Mouse (Mus musculus): ENCODE results near the gene Gm45233. TPM values are rescaled to one million over a fixed set of nuclear protein-coding genes. Genes with fewer than 3 reads are reported as not detected.

Gene Gm45233
- polyA plus RNA-seq, 3 experiments from 2014 or later, result not detected

DNA sequence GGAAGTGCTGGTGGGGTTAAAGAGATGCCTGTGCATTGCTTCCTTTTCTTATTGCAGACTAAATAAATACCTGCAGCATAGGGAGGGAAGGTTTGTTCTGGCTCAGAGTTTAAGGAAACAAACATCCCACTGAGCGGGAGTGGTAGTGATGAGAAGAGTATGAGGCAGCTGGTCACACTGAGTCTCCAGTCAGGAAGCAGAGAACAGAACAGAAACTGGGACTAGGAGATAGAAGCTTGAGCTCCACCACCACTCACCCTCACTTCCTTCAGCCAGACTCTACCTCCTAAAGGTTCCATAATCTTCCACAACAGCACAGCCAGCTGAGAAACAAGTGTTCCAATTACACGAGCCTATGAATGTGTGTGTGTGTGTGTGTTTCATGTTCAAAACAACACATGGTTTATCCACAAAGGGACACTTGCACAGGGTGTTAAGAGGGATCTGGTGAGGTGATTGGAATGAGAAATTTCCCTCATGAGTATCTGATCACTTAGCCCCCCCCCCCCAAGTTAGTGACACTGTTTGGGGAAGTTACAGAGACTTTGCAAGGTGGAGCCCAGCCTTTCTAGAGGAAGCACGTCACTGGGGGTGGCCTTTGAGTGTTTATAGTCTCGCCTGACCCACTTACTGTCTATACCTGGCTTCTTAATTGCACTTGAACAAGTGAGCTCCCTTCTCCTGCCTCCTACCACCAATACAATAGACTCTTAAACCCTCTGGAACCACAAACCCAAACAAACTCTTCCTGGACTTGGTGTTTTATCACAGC is 68.0 kb downstream of the Gm45233 start:
- no peak for ATAC-seq

DNA sequence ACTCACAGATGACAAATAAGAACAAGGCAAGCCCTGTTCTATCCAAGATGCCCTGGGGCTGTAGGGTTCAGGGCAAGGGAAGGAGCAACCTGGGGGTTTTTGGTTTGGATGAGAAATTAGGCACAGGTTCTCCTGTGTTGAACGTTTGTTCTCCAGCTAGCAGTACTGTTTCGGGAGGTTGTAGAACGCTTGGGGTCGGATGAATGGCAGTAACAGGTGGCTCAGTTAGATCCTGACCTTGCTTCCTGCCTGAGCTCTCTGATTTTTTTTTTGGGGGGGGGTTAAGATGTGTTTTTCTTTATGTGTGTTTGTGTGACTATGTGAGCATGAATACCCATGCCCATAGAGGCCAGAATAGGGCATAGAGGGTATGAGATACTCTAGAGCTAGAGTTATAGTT is 68.6 kb downstream of the Gm45233 start:
- ATAC-seq, result no peak

Other genes starting within 250 kb of the Gm45233 start
- gene Zfp715, start 130.8 kb upstream of the Gm45233 start, polyA plus RNA-seq (2017; shearing (Covaris generic)), result 10 to 100 TPM; 14.9 to 19.1 (median 18.7) TPM
- gene Siglecf, start 92.8 kb upstream of the Gm45233 start, polyA plus RNA-seq (2017; shearing (Covaris generic)), result not detected
- gene Siglecg, start 35.9 kb upstream of the Gm45233 start, polyA plus RNA-seq (2017; shearing (Covaris generic)), result 1 to 10 TPM in 2 of 3 experiments, not detected in 1; 1.5 to 2.0 TPM
- not detected for gene Lim2, start 16.5 kb upstream of the Gm45233 start, polyA plus RNA-seq (2017; shearing (Covaris generic))
- 1,000 to 10,000 TPM in 1 of 3 experiments, 100 to 1,000 TPM in 2; 132 to 2,523 (median 190) TPM for gene Nkg7, start 7.1 kb upstream of the Gm45233 start, polyA plus RNA-seq (2017; shearing (Covaris generic))
- under 1 TPM in 1 of 3 experiments, not detected in 2; 0.80 TPM for gene Cldnd2, start 3.3 kb upstream of the Gm45233 start, polyA plus RNA-seq (2017; shearing (Covaris generic))
- 100 to 1,000 TPM; 173 to 290 (median 214) TPM for gene Etfb, start within 50 bp of the Gm45233 start, polyA plus RNA-seq (2017; shearing (Covaris generic))
- gene Vsig10l, start 19.0 kb downstream of the Gm45233 start, polyA plus RNA-seq (2017; shearing (Covaris generic)), result 1 to 10 TPM; 2.4 to 6.8 (median 2.9) TPM
- gene Iglon5, start 45.9 kb downstream of the Gm45233 start, polyA plus RNA-seq (2017; shearing (Covaris generic)), result under 1 TPM in 2 of 3 experiments, not detected in 1; 0.15 to 0.36 TPM
- not detected for gene 4931406B18Rik, start 61.8 kb downstream of the Gm45233 start, polyA plus RNA-seq (2017; shearing (Covaris generic))
- under 1 TPM in 1 of 3 experiments, not detected in 2; 0.39 TPM for gene Cd33, start 100.3 kb downstream of the Gm45233 start, polyA plus RNA-seq (2017; shearing (Covaris generic))
- 1 to 10 TPM; 2.8 to 4.3 (median 3.3) TPM for gene Zfp658, start 118.1 kb downstream of the Gm45233 start, polyA plus RNA-seq (2017; shearing (Covaris generic))
- gene Zfp719, start 135.5 kb downstream of the Gm45233 start, polyA plus RNA-seq (2017; shearing (Covaris generic)), result 10 to 100 TPM; 10.7 to 11.7 (median 11.7) TPM
- not detected for gene Zfp819, start 163.0 kb downstream of the Gm45233 start, polyA plus RNA-seq (2017; shearing (Covaris generic))
- gene Ceacam18, start 190.6 kb downstream of the Gm45233 start, polyA plus RNA-seq (2017; shearing (Covaris generic)), result not detected
- under 1 TPM; 0.45 to 0.78 (median 0.51) TPM for gene Siglece, start 216.0 kb downstream of the Gm45233 start, polyA plus RNA-seq (2017; shearing (Covaris generic))
- gene Ctu1, start 227.9 kb downstream of the Gm45233 start, polyA plus RNA-seq (2017; shearing (Covaris generic)), result 1 to 10 TPM; 1.1 to 2.0 (median 1.3) TPM
- not detected for gene Klk14, start 246.3 kb downstream of the Gm45233 start, polyA plus RNA-seq (2017; shearing (Covaris generic))